Mouse (Mus musculus): ENCODE results near the gene Pitx3. TPM values are rescaled to one million over a fixed set of nuclear protein-coding genes. Genes with fewer than 3 reads are reported as not detected.
A peak's percentile ranks its signal among the peaks of the same experiment; 100 is the strongest.
"Not testable (repeated sequence)": the region's sequence is repeated elsewhere in the genome, so short reads cannot be mapped to it uniquely, and the experiment has no call there.

Gene Pitx3
- polyA plus RNA-seq (2016; fragmentation: Nextera tagmentation; extraction: Ambion mirVana), result 2.7 and 3.0 TPM in 2 replicates

- WGBS, result under 1% methylated on average over 47 of the region's 47 CpGs
- H3K27me3 ChIP-seq (replicated peaks), result peaks cover 82% of the 10 kb centered on the region
- peak within 1 kb of the TSS; percentile 40 for H3K4me3 ChIP-seq
- no peak within 1 kb of the TSS for H3K27ac ChIP-seq
- no peaks in the 10 kb centered on the region for H3K9me3 ChIP-seq
- peak within 1 kb of the TSS; percentile 87 for H3K4me2 ChIP-seq (replicated peaks)
- peaks cover 18% of the 10 kb centered on the region for H3K4me1 ChIP-seq
- no peak; the same call in 1 of the 2 replicates for ATAC-seq (ENCODE audit: low FRiP score, low read depth)
- no peak within 1 kb of the TSS; the same call in 1 of the 2 replicates for H3K9ac ChIP-seq
- no peaks in the 10 kb centered on the region for H3K36me3 ChIP-seq
These were observed at the start of gene Pitx3 for GRCm38 (mm10) chr19:46147511-46148371. TSS of gene Pitx3 (minus strand) at chr19:46148326.

DNA sequence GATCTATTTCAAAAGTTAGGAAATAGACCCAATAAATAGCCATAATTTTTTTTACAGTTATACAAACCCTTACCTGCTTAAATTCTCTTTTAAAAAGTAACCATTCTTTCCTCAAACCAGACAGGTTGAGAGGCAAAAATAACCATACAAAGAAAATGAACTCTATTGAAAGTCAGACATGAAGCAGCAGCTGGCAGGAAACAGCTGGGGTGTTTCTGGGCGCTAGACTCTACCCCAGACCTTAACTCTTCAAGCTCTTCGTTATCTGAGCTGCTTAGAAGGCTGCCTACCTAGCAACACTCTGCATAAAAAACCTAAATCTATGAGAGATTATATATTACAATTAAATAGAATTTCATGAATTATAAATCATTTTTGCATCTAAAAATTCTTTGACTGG, 39.1 kb upstream of the Pitx3 start:
- Histone ChIP-seq H3K36me3 (peaks cover 7% of the 10 kb centered on the region), H3K27me3 (replicated peaks) (no peaks in the 10 kb centered on the region), H3K4me2 (replicated peaks) (no peak overlapping the region), H3K4me3 (no peak overlapping the region), H3K9ac (no peak overlapping the region), H3K4me1 (no peaks in the 10 kb centered on the region), H3K9me3 (no peaks in the 10 kb centered on the region), H3K27ac (no peak overlapping the region)
- WGBS, result 80% methylated on average over 2 of the region's 2 CpGs
- no peak for ATAC-seq (ENCODE audit: low FRiP score, low read depth)

DNA sequence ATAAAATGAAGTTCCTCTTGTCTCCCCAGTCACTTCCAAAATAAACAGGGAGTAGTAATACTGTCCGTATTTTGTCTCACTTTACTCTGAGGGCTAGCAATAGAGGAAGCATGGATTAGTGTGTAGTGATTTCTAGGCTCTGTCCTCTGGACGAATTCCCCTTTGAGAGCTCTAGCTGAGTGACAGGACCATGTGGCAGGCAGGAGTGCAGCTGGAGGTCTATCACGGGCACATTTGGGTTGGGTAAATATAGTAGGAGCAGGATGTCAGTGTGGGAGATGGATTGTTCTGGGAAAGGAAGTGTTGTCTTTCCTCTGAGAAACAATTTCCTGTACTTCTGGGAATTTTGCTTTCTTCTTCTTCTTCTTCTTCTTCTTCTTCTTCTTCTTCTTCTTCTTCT, 38.5 kb upstream of the Pitx3 start:
- Histone ChIP-seq H3K4me2 (replicated peaks) (no peak overlapping the region), H3K36me3 (peaks cover 9% of the 10 kb centered on the region), H3K9ac (no peak overlapping the region), H3K4me3 (no peak overlapping the region), H3K9me3 (no peaks in the 10 kb centered on the region), H3K4me1 (no peaks in the 10 kb centered on the region), H3K27me3 (replicated peaks) (no peaks in the 10 kb centered on the region), H3K27ac (no peak overlapping the region)
- no peak for ATAC-seq (ENCODE audit: low FRiP score, low read depth)
- WGBS, result 62% methylated on average over 3 of the region's 3 CpGs

- Histone ChIP-seq H3K27me3 (replicated peaks) (no peaks in the 10 kb centered on the region), H3K9me3 (no peaks in the 10 kb centered on the region), H3K36me3 (peaks cover 9% of the 10 kb centered on the region), H3K4me2 (replicated peaks) (no peak overlapping the region), H3K4me3 (no peak overlapping the region), H3K9ac (no peak overlapping the region), H3K4me1 (no peaks in the 10 kb centered on the region), H3K27ac (no peak overlapping the region)
- no peak for ATAC-seq (ENCODE audit: low FRiP score, low read depth)
- WGBS, result 90% methylated on average over 3 of the region's 3 CpGs
These were observed 34.1 kb upstream of the Pitx3 start for GRCm38 (mm10) chr19:46182241-46182640.

- Histone ChIP-seq H3K4me3 (no peak overlapping the region), H3K9ac (no peak overlapping the region), H3K4me2 (replicated peaks) (no peak overlapping the region), H3K36me3 (peaks cover 9% of the 10 kb centered on the region), H3K27ac (no peak overlapping the region), H3K9me3 (no peaks in the 10 kb centered on the region), H3K4me1 (no peaks in the 10 kb centered on the region), H3K27me3 (replicated peaks) (no peaks in the 10 kb centered on the region)
- 92% methylated on average over 2 of the region's 2 CpGs for WGBS
- no peak for ATAC-seq (ENCODE audit: low FRiP score, low read depth)
These were observed 32.1 kb upstream of the Pitx3 start for GRCm38 (mm10) chr19:46180274-46180673.

GRCm38 (mm10) chr19:46177046-46177445, 28.9 kb upstream of the Pitx3 start:
- WGBS, result 49% methylated on average over 5 of the region's 5 CpGs
- no peak for ATAC-seq (ENCODE audit: low FRiP score, low read depth)

GRCm38 (mm10) chr19:46175173-46175572, 27.0 kb upstream of the Pitx3 start:
- no peak for ATAC-seq (ENCODE audit: low FRiP score, low read depth)
- peaks cover 19% of the 10 kb centered on the region; the same call in 1 of the 2 replicates for H3K36me3 ChIP-seq
- H3K27me3 ChIP-seq (replicated peaks), result no peaks in the 10 kb centered on the region
- H3K4me3 ChIP-seq, result no peak overlapping the region
- no peaks in the 10 kb centered on the region for H3K4me1 ChIP-seq
- H3K9ac ChIP-seq, result no peak overlapping the region
- no peaks in the 10 kb centered on the region for H3K9me3 ChIP-seq
- no peak overlapping the region for H3K4me2 ChIP-seq (replicated peaks)
- no peak overlapping the region for H3K27ac ChIP-seq

More at GRCm38 (mm10) chr19:46177046-46177445, 28.9 kb upstream of the Pitx3 start:
- H3K4me2 ChIP-seq (replicated peaks), result no peak overlapping the region
- H3K27ac ChIP-seq, result no peak overlapping the region
- no peak overlapping the region for H3K4me3 ChIP-seq
- H3K9me3 ChIP-seq, result no peaks in the 10 kb centered on the region
- peaks cover under 1% of the 10 kb centered on the region for H3K36me3 ChIP-seq
- H3K9ac ChIP-seq, result no peak overlapping the region
- H3K4me1 ChIP-seq, result no peaks in the 10 kb centered on the region
- no peaks in the 10 kb centered on the region for H3K27me3 ChIP-seq (replicated peaks)

- Histone ChIP-seq H3K4me1 (no peaks in the 10 kb centered on the region), H3K9me3 (no peaks in the 10 kb centered on the region), H3K27ac (no peak overlapping the region), H3K27me3 (replicated peaks) (no peaks in the 10 kb centered on the region), H3K36me3 (peaks cover 21% of the 10 kb centered on the region; the same call in 1 of the 2 replicates), H3K4me2 (replicated peaks) (no peak overlapping the region), H3K4me3 (no peak overlapping the region), H3K9ac (no peak overlapping the region)
- ATAC-seq (ENCODE audit: low FRiP score, low read depth), result no peak
- WGBS, result 88% methylated on average over 5 of the region's 5 CpGs
These were observed 24.4 kb upstream of the Pitx3 start for GRCm38 (mm10) chr19:46172541-46172940.

DNA sequence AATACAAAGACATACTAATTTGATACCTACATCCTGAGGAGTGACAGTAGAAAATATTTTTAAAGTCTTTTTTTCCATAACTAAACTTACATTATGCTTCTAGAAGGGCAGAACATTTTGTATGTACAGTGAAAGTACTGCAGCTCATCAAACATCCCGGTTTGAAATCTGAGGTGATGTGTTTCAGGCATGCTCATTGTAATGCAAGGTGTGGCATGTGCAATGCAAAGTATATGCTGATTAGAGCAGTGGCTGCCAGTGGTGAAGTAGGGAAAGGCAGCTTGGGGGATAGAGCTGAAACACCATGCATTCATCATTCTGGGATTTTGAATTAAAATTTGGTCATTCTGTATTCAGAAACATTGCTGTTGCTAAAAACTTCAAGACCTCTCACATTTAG, 21.8 kb upstream of the Pitx3 start:
- H3K36me3 ChIP-seq, result peaks cover 35% of the 10 kb centered on the region
- H3K27ac ChIP-seq, result no peak overlapping the region
- no peaks in the 10 kb centered on the region for H3K27me3 ChIP-seq (replicated peaks)
- no peak overlapping the region for H3K4me2 ChIP-seq (replicated peaks)
- no peak for ATAC-seq (ENCODE audit: low FRiP score, low read depth)
- no peak overlapping the region for H3K4me3 ChIP-seq
- no peak overlapping the region for H3K9ac ChIP-seq
- 64% methylated on average over 1 of the region's 1 CpGs for WGBS
- no peaks in the 10 kb centered on the region for H3K4me1 ChIP-seq
- no peaks in the 10 kb centered on the region for H3K9me3 ChIP-seq

DNA sequence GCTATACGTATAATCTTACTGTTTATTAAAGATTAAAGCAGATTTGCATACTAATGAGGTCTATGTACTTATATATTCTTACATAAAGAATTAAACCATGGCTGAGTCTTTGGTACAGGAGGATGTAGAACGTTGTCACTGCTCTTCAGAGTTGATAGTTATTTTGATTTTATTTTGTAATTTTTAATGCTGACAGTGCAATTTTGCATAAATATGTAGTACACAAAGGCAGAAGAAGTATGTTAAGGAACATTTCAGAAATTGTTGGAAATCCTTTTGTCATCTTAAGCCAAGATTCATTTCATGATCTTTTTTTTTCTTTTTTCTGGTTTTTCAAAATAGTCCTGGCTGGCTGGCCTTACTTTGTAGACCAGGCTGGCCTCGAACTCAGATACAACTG, 21.3 kb upstream of the Pitx3 start:
- Histone ChIP-seq H3K4me3 (no peak overlapping the region), H3K9me3 (no peaks in the 10 kb centered on the region), H3K4me2 (replicated peaks) (no peak overlapping the region), H3K36me3 (peaks cover 40% of the 10 kb centered on the region), H3K4me1 (no peaks in the 10 kb centered on the region), H3K27ac (no peak overlapping the region), H3K27me3 (replicated peaks) (no peaks in the 10 kb centered on the region), H3K9ac (no peak overlapping the region)
- 92% methylated on average over 3 of the region's 3 CpGs for WGBS
- ATAC-seq (ENCODE audit: low FRiP score, low read depth), result no peak

DNA sequence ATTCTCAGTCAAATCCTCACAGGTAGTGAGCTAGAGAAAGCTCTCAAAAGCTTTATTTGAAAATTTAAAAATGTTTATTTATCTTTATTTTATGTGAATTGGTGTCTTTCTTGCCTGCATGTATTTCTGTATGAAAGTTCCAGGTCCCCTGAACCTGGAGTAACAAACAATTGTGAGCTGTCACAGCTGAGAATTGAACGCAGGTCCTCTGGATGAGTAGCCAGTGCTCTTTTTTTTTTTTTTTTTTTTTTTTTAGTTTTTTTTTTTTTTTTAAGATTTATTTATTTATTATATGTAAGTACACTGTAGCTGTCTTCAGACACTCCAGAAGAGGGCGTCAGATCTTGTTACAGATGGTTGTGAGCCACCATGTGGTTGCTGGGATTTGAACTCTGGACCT, 19.0 kb upstream of the Pitx3 start:
- not testable (repeated sequence) for H3K27me3 ChIP-seq (replicated peaks); H3K9ac ChIP-seq; H3K9me3 ChIP-seq; H3K4me2 ChIP-seq (replicated peaks); H3K4me3 ChIP-seq; ATAC-seq (ENCODE audit: low FRiP score, low read depth); H3K4me1 ChIP-seq; H3K27ac ChIP-seq
- H3K36me3 ChIP-seq, result peaks cover 51% of the 10 kb centered on the region
- 80% methylated on average over 2 of the region's 2 CpGs for WGBS

- H3K4me1 ChIP-seq, result no peaks in the 10 kb centered on the region
- H3K36me3 ChIP-seq, result peaks cover 41% of the 10 kb centered on the region
- H3K9ac ChIP-seq, result no peak overlapping the region
- H3K4me2 ChIP-seq (replicated peaks), result no peak overlapping the region
- no peaks in the 10 kb centered on the region for H3K9me3 ChIP-seq
- H3K27ac ChIP-seq, result no peak overlapping the region
- no peak overlapping the region for H3K4me3 ChIP-seq
- no peaks in the 10 kb centered on the region for H3K27me3 ChIP-seq (replicated peaks)
- no peak for ATAC-seq (ENCODE audit: low FRiP score, low read depth)
- 95% methylated on average over 3 of the region's 3 CpGs for WGBS
These were observed 17.8 kb upstream of the Pitx3 start for GRCm38 (mm10) chr19:46165950-46166349.
